Mouse (Mus musculus) midbrain, embryonic 10.5 days (tissue): ENCODE measurements around the gene Rhox4a. TPM values are rescaled to one million over a fixed set of nuclear protein-coding genes. Genes with fewer than 3 reads are reported as not detected.
"Not testable (repeated sequence)": the region's sequence is repeated elsewhere in the genome, so short reads cannot be mapped to it uniquely, and the experiment has no call there.

Experiments
- DNase-seq: peaks from one replicate; pipeline ENCODE4 v3.0.0-alpha.2; 2017; ENCODE audit warnings: low spot score
- H3K27ac ChIP-seq: fragments of 300-500 bp; sonication (generic); replicated peaks from 2 replicates; pipeline ENCODE4 v1.5.1; 2016; ENCODE audit warnings: mild to moderate bottlenecking
- H3K27me3 ChIP-seq: fragments of 300-500 bp; sonication (generic); 2 replicates; pipeline ENCODE4 v1.6.1; 2016; ENCODE audit warnings: low read depth, mild to moderate bottlenecking; ENCODE audit not compliant: poor library complexity, severe bottlenecking
- H3K36me3 ChIP-seq: fragments of 300-500 bp; sonication (generic); 2 replicates; pipeline ENCODE4 v1.6.1; 2016; ENCODE audit warnings: mild to moderate bottlenecking, moderate library complexity
- H3K4me1 ChIP-seq: fragments of 300-500 bp; sonication (generic); 2 replicates; pipeline ENCODE4 v1.6.1; 2016
- H3K4me3 ChIP-seq: fragments of 300-500 bp; sonication (generic); 2 replicates; pipeline ENCODE4 v1.5.1; 2016; ENCODE audit warnings: mild to moderate bottlenecking, moderate library complexity
- H3K9me3 ChIP-seq: fragments of 300-500 bp; sonication (generic); replicated peaks from 2 replicates; pipeline ENCODE4 v1.6.1; 2016; ENCODE audit warnings: mild to moderate bottlenecking
- WGBS: fragments of 180-500 bp; shearing (Covaris S2); methylation state at CpG from one replicate; pipeline ENCODE4 v1.1.7; 2016; 5-methylcytosine and 5-hydroxymethylcytosine counted together
- polyA plus RNA-seq: library from polyadenylated mRNA; unstranded; fragments of >200 nt; fragmentation: Nextera tagmentation; extraction: Ambion mirVana; gene quantifications from 2 replicates; pipeline ENCODE4 v1.2.1, GENCODE M21; 2016

Rhox4a gene
- polyA plus RNA-seq: not detected in 2 replicates

DNA sequence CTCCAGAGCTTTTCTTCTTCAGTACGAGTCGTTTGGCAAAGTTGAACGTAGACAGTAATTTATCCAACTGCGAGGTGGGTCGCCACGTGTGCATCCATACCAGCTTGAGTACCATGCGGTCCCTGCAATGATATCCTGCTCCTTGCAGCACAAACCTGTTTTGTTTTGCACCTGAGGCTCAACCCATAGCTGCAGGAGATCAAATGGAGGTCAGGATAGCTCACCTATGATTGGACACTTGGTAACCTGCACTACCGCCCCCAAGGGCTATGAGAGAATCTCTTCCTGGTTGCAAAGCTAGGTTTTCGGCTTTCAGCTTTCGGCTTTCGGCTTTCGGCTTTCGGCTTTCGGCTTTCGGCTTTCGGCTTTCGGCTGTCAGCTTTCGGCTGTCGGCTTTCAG, at the start of gene Rhox4a:
Gene Rhox4a, plus strand, starts transcription at position 301 of the 400 bp plus-strand sequence.
- H3K4me3 ChIP-seq, H3K36me3 ChIP-seq, H3K4me1 ChIP-seq, H3K27me3 ChIP-seq, H3K9me3 ChIP-seq, H3K27ac ChIP-seq, DNase-seq: not testable (repeated sequence)
- WGBS: 98% methylated on average over 11 of the region's 19 CpGs

DNA sequence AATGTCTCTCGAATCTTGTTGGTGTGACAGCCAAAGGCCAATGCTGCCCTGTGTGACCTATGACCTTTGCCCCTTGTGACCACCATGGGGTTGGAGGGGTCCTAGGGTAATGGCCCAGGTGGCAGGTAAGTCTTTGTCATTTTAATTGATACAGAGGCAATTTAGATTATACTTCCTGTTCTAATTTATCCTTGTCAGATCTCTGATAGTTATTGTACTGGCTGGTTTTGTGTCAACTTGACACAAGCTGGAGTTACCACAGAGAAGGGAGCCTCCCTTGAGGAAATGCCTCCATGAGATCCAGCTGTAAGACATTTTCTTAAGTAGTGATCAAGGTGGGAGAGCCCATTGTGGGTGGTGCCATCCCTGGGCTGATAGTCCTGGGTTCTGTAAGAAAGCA, 43.0 kb upstream of the Rhox4a start, which contains the start of gene Rhox1:
Gene Rhox1, minus strand, starts transcription at position 101 of the 400 bp plus-strand sequence.
- WGBS: 55% methylated on average over 1 of the region's 1 CpGs
- not testable (repeated sequence) for H3K36me3 ChIP-seq, H3K4me3 ChIP-seq, DNase-seq, H3K9me3 ChIP-seq, H3K27me3 ChIP-seq, H3K4me1 ChIP-seq, H3K27ac ChIP-seq

DNA sequence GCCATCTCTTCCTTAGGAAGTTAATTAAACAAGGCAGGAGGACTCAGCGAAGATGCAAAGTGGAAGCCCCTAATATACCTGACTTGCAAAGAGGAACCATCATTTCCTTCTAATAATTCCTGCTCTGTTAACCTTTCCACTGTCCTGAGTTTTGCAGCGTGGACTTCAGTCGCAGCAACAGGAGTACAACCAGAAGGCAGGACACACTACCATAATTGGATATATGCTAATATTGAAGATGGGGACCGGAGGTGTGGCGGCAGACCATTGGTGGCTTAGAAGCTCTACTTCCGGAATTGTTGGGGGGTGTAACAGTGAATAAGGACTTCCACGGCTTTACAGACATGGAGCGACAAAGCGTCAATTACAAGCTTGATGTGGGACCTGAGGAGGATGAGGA, 20.5 kb upstream of the Rhox4a start, which contains the start of gene Rhox2a:
Gene Rhox2a, plus strand, starts transcription at position 301 of the 400 bp plus-strand sequence.
- H3K4me1 ChIP-seq, DNase-seq, H3K9me3 ChIP-seq, H3K27ac ChIP-seq, H3K4me3 ChIP-seq, H3K36me3 ChIP-seq, H3K27me3 ChIP-seq: not testable (repeated sequence)
- WGBS: 100% methylated on average over 2 of the region's 9 CpGs

DNA sequence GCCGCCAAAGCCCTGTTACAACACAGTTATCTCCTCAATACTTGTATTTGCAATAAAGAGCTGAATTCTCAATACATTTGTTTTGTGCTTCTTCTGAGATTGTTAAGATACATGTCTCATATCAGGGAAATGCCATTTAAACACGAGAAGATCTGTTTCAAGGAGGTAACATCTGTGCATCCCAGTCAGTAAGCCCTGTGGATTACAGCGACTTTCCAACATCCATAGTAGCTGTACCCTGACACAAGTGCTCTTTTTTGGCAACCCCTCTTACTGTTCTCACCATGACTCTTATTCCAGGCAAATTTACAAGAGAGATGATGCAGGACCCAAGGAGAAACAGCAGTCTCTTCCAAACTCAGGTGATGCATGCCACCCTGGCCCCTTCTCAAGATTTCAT, 15.5 kb upstream of the Rhox4a start, which contains the start of gene Rhox3a:
Gene Rhox3a, plus strand, starts transcription at position 301 of the 400 bp plus-strand sequence.
- WGBS: 67% methylated on average over 1 of the region's 3 CpGs
- H3K4me1 ChIP-seq, H3K27ac ChIP-seq, DNase-seq, H3K9me3 ChIP-seq, H3K27me3 ChIP-seq, H3K36me3 ChIP-seq, H3K4me3 ChIP-seq: not testable (repeated sequence)

Other genes starting within 250 kb of the Rhox4a start
- gene Sowahd, start 216.5 kb upstream of the Rhox4a start, polyA plus RNA-seq: not detected in 2 replicates
- 366 and 467 TPM in 2 replicates for gene Rpl39, start 179.9 kb upstream of the Rhox4a start, polyA plus RNA-seq
- 19.3 and 20.8 TPM in 2 replicates for gene Upf3b, start 155.0 kb upstream of the Rhox4a start, polyA plus RNA-seq
- gene Nkap, start 138.5 kb upstream of the Rhox4a start, polyA plus RNA-seq: 19.8 and 20.7 TPM in 2 replicates
- 0.15 and 0.31 TPM in 2 replicates for gene Akap14, start 96.5 kb upstream of the Rhox4a start, polyA plus RNA-seq
- 401 and 420 TPM in 2 replicates for gene Ndufa1, start 74.2 kb upstream of the Rhox4a start, polyA plus RNA-seq
- 13.0 and 14.1 TPM in 2 replicates for gene Rnf113a1, start 74.1 kb upstream of the Rhox4a start, polyA plus RNA-seq
- gene Gm9, start 54.3 kb upstream of the Rhox4a start, polyA plus RNA-seq: not detected in 2 replicates
- gene Rhox1, start 43.1 kb upstream of the Rhox4a start, polyA plus RNA-seq: not detected in 2 replicates
- 0.26 TPM in 1 of 2 replicates, not detected in the other for gene Rhox2a, start 20.4 kb upstream of the Rhox4a start, polyA plus RNA-seq
- gene Rhox3a, start 15.4 kb upstream of the Rhox4a start, polyA plus RNA-seq: not detected in 2 replicates
- gene Rhox3a2, start 114.7 kb downstream of the Rhox4a start, polyA plus RNA-seq: not detected in 2 replicates
- 0.20 and 0.21 TPM in 2 replicates for gene Rhox4a2, start 125.5 kb downstream of the Rhox4a start, polyA plus RNA-seq
- not detected in 2 replicates for gene Rhox2b, start 146.7 kb downstream of the Rhox4a start, polyA plus RNA-seq
- gene Rhox4b, start 167.2 kb downstream of the Rhox4a start, polyA plus RNA-seq: 0.20 and 0.48 TPM in 2 replicates
- 0.57 TPM in 1 of 2 replicates, not detected in the other for gene Rhox2c, start 188.3 kb downstream of the Rhox4a start, polyA plus RNA-seq
- not detected in 2 replicates for gene Rhox3c, start 193.2 kb downstream of the Rhox4a start, polyA plus RNA-seq
- not detected in 2 replicates for gene Rhox4c, start 215.0 kb downstream of the Rhox4a start, polyA plus RNA-seq
- gene Rhox2d, start 228.1 kb downstream of the Rhox4a start, polyA plus RNA-seq: not detected in 2 replicates
- 0.14 TPM in 1 of 2 replicates, not detected in the other for gene Rhox4d, start 249.0 kb downstream of the Rhox4a start, polyA plus RNA-seq